Mouse (Mus musculus) heart, postnatal 10 days (tissue): ENCODE results near the gene Krt12. TPM values are rescaled to one million over a fixed set of nuclear protein-coding genes. Genes with fewer than 3 reads are reported as not detected.

Experiments used
- DNase-seq, 2 experiments: peaks; one replicate each; pipeline ENCODE4 v3.0.0; 2021
- intact Hi-C: fragments of 180-260 bp; cut with DNase I; formaldehyde crosslinking; loops from one replicate; pipeline ENCODE4 v1.15.1; 2025
- total RNA-seq, 2 experiments: library from RNA; stranded (reverse); gene quantifications; 2 replicates each; pipeline ENCODE4 v1.2.3; 2021

Gene Krt12
- not detected for total RNA-seq

DNA sequence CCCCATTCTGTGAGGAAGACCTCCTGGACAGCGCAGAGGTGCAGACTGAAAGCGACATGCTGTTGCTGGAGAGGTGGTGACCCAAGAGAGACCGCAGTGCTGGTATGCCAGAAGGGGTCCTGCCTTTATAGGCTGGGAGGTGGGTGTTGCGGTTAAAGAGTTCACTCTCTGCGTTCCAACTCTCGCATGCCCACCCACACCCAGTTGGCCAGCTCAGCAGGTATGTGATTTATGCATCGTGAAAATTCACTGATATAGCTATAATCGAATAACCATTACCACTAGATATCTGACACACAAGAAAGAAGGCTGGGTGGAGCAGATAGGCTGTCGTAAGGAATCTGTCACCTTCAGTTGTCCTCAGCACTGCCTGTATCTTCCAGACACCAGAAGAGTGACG is at the start of gene Krt12:
Gene Krt12, minus strand, starts transcription at position 101 of the 400 bp plus-strand sequence.
- intact Hi-C loops: no loop called here
- no peak for DNase-seq

- DNase-seq: no peak
- intact Hi-C loops: no loop called here
These were observed 47.2 kb upstream of the Krt12 start for GRCm38 (mm10) chr11:99469228-99469627.

DNA sequence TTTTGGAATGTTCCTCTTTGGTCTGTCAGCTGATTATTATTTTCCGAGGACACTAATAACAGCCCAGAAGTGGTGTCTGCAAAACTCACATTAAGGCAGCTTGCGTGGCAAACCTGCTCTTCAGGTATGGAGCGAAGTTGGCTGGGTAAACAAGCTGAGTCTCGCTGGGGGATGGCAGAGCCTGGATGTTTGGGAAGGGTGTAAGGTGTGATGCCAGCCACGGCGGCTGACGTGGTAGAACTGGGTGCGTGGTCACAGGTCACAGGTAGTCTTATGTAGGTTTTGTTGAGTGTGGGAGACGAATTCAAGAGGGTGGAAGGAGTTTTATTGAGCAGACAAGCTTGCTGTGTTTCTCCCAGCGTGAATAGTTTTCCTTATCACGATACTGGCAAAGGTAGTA is 46.5 kb upstream of the Krt12 start:
- no peak for DNase-seq
- intact Hi-C loops: no loop called here

GRCm38 (mm10) chr11:99466316-99466715 is 44.3 kb upstream of the Krt12 start:
- intact Hi-C loops: no loop called here
- DNase-seq: no peak

- DNase-seq: peak; percentile 74 to 88
These were observed 42.8 kb upstream of the Krt12 start for GRCm38 (mm10) chr11:99464836-99465235.

GRCm38 (mm10) chr11:99463155-99463554 is 41.1 kb upstream of the Krt12 start:
- peak; percentile 48 to 76 for DNase-seq
- intact Hi-C loops: loop anchor here (1.0 to 5.0 kb wide), 4 partner anchors 50 to 834 kb away; no protein-coding TSS in a partner anchor

More at GRCm38 (mm10) chr11:99464836-99465235, 42.8 kb upstream of the Krt12 start:
- intact Hi-C loops: loop anchor here (1.0 to 5.0 kb wide), 6 partner anchors 109 to 832 kb away; no protein-coding TSS in a partner anchor

DNA sequence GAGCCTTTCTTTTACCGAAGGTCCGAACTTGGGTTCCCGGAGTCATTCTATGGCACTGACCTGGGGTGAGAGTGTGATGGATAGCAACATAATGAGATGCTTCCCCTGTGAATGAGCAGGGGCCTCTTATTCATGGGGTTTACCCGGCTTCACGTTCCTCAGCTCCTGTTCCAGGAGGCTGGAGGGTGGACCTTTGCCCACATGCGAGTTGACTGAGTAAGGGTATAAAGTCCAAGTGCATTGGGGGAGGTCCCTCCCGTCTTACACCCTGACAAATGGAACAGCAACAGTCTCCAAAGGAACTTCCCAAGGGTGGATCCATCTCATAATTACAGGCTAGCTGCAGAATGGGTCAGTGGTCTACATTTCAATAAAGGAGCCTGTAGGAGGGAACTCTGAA is 39.7 kb upstream of the Krt12 start:
- no peak for DNase-seq
- intact Hi-C loops: loop anchor here (5.0 kb wide), 2 partner anchors 149 to 836 kb away; no protein-coding TSS in a partner anchor

- intact Hi-C loops: no loop called here
These were observed 36.8 kb upstream of the Krt12 start for GRCm38 (mm10) chr11:99458887-99459286.

GRCm38 (mm10) chr11:99454759-99455158 is 32.7 kb upstream of the Krt12 start:
- intact Hi-C loops: no loop called here
- DNase-seq: no peak

More at GRCm38 (mm10) chr11:99458887-99459286, 36.8 kb upstream of the Krt12 start:
- no peak for DNase-seq

GRCm38 (mm10) chr11:99454044-99454443 is 32.0 kb upstream of the Krt12 start:
- intact Hi-C loops: no loop called here

DNA sequence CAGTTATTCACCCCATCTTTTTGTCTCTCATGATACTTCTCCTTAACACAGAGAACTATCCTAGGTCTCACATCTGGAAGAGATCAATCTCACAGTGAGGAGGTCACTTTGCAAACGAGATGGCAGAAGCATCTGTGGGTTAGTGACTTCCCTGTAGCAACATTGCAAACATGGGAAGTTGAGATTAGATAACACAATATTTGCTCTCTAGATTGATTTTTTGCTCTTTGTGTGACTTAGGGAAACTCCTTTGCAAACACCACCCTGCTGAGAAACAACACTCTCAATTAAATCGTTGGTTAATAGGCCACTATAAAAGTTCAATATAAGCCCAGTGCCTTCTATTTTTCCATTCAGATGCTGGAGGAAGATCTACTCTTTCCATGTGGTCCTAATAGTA is 26.7 kb upstream of the Krt12 start:
- intact Hi-C loops: no loop called here
- DNase-seq: no peak

More at GRCm38 (mm10) chr11:99454044-99454443, 32.0 kb upstream of the Krt12 start:
- no peak for DNase-seq

DNA sequence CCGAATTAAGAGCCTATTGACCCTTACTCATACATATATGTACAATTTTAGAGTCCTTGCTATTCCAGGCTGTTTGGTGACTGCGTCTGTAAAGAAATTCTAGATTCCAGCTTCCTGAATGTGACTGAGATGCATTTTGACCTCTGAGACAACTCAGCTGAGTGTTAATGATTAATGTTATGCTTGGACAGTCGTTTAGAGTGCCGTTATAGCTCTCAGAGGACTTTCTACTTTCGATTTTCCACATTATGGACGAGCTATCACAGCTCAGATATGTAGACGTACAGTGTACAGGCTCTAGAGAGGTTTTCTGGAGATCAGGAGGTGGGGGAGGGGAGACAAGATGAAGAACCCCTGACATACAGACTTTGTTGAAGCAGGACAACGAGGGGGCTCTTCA is 19.2 kb upstream of the Krt12 start:
- DNase-seq: no peak
- intact Hi-C loops: no loop called here

DNA sequence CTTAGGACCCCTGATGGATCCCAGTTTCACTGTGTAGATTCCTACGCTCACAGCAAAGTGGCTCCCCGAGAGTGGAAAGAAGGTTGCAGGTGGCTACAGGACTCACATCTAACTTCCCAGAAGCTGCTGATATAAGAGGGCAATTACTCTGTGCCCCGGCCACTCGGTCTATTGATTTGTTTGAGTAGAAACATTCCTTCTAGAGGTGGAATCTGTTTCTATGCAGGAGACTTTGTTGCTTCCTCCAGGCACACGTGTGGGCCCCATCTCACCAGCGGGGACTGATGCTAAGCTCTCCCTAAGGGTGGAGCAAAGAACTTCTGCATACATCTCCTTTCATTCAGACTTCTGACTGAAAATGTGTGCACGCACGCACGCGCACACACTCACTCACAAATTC is 17.4 kb upstream of the Krt12 start:
- intact Hi-C loops: no loop called here
- DNase-seq: no peak

DNA sequence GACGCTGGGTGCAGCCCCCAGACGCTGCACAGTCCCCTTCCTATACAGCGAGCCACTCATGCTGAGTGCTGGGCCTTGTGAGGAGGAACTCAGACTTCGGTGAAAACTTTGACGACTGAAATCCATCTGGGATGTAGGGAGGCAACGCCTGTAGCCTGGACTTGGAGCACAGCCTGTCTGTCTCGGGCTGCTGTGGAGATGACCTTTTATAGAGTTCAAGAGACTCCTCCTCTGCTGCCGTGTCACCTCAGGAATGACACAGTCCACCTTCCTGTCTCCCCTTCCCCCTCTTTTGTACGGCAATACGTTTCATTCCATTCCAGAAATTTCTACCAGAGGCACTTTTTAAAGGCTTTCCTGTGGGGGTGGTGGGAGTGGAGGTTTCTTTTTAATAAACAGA is 15.9 kb upstream of the Krt12 start, which contains the start of gene Krt20:
Gene Krt20, minus strand, starts transcription at position 179 of the 400 bp plus-strand sequence.
- DNase-seq: peak in 1 of 2 experiments; percentile 2
- intact Hi-C loops: no loop called here

DNA sequence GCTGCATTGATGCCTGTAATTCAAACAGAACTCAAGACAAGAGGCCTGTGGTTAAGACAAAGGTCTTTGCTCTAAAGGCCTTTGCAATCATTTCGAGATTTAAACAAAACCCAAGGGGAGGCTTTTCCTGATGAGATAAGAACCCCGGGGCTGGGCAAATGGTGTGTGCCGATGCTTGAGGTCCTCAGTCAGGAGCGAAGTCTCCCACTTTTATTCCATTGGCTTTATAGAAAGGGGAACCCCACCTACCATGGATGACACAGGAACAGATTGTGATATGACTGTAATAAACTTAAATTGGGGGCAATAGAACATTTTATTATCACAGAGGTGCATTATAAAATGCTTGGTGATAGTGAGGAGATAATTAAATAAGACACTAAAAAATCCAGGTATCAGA is 14.6 kb upstream of the Krt12 start:
- intact Hi-C loops: no loop called here
- DNase-seq: no peak

DNA sequence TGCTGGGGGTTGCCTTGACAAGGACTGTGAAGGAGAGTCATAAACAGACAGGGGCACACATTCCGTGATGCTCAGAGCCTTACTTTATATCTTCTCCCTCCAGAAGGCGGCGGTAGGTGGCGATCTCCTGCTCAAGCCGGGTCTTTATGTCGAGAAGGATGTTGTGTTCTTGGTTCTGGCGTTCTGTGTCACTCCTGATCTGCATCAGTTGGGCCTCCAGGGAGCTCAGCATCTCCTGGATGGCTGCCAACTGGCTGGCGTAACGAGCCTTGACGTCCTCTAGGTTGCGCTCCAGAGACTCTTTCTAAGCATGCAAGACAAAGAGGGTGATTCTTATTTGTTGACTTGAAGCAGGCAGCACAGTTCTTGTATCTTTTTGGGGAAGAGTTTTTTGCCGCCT is 8.6 kb upstream of the Krt12 start:
- intact Hi-C loops: no loop called here
- peak in 1 of 2 experiments; percentile 17 for DNase-seq

GRCm38 (mm10) chr11:99420586-99420985 is 1.5 kb downstream of the Krt12 start:
- no peak for DNase-seq
- intact Hi-C loops: no loop called here

GRCm38 (mm10) chr11:99417819-99418218 is 4.2 kb downstream of the Krt12 start:
- intact Hi-C loops: no loop called here

GRCm38 (mm10) chr11:99416902-99417301 is 5.2 kb downstream of the Krt12 start:
- intact Hi-C loops: no loop called here
- DNase-seq: no peak

More at GRCm38 (mm10) chr11:99417819-99418218, 4.2 kb downstream of the Krt12 start:
- DNase-seq: no peak

DNA sequence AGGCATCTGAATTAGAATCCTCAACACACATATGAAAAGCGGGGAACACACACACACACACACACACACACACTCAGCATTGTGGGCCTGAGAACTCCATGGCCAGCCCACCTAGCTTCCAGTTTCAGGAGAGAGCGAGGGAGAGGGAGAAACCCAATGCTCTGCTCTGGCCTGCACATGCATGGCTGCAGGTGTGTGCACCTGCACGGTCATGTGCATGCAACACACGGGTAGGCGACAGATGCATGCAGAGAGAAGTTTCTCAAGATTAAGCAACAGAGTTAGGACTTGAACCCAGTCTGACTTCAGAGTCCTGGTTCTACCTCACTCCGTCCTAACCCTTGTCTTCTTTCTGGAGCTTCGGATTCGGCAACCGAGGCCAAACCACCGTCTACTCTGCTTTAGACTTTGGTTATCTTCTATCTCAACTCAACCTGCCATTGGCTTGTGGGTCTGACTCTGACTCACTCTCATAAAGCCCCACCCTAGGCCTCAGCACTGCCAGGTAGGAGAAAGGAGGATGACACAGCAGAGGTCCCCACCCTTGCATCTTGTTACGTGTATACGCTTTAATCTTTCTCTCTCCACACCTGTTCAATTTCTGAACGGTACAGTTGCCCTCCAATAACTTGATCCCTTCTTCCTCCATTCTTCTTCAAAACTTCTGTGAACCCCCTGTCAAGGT is 7.5 kb downstream of the Krt12 start:
- intact Hi-C loops: no loop called here

GRCm38 (mm10) chr11:99413247-99413646 is 8.8 kb downstream of the Krt12 start:
- peak; percentile 29 to 64 for DNase-seq
- intact Hi-C loops: loop anchor here (1.0 kb wide), 1 partner anchor 50 kb away; no protein-coding TSS in a partner anchor

More for the DNA sequence above, 7.5 kb downstream of the Krt12 start:
- no peak for DNase-seq

GRCm38 (mm10) chr11:99406186-99406585 is 15.9 kb downstream of the Krt12 start:
- DNase-seq: no peak

More at GRCm38 (mm10) chr11:99406186-99406585, 15.9 kb downstream of the Krt12 start:
- intact Hi-C loops: no loop called here
